Mouse (Mus musculus) cerebellum, adult 2 months (tissue): Measurements from ENCODE around the gene Ddx11. TPM values are rescaled to one million over a fixed set of nuclear protein-coding genes. Genes with fewer than 3 reads are reported as not detected.
A peak's percentile ranks its signal among the peaks of the same experiment; 100 is the strongest.
"Not testable (repeated sequence)": the region's sequence is repeated elsewhere in the genome, so short reads cannot be mapped to it uniquely, and the experiment has no call there.

Source experiments
- DNase-seq, 2 experiments: peaks; one replicate each; pipeline ENCODE4 v3.0.0; 2021
- H3K27ac ChIP-seq: fragments of 200-500 bp; 2 replicates; pipeline ENCODE4 v1.5.1; 2012; ENCODE audit warnings: low read length, control low read depth, inconsistent platforms; ENCODE audit not compliant: insufficient read depth
- H3K27me3 ChIP-seq: fragments of 200-500 bp; 2 replicates; pipeline ENCODE4 v1.6.1; 2012; ENCODE audit warnings: inconsistent platforms, mild to moderate bottlenecking, low read length, moderate library complexity; ENCODE audit not compliant: control insufficient read depth, insufficient read depth
- H3K4me1 ChIP-seq: fragments of 200-500 bp; 2 replicates; pipeline ENCODE4 v1.6.1; 2011; ENCODE audit warnings: low read length; ENCODE audit not compliant: control insufficient read depth, insufficient read depth
- H3K4me3 ChIP-seq: fragments of 200-500 bp; replicated peaks from 2 replicates; pipeline ENCODE3; 2011; ENCODE audit warnings: mild to moderate bottlenecking, low read depth, low read length, control low read depth; ENCODE audit not compliant: insufficient read depth
- CTCF ChIP-seq: fragments of 200-500 bp; IDR thresholded peaks from 2 replicates; pipeline ENCODE4 v1.5.1; 2011; ENCODE audit warnings: low read depth, mild to moderate bottlenecking, control low read depth, low read length, moderate library complexity, borderline replicate concordance; ENCODE audit not compliant: insufficient read depth
- POLR2A ChIP-seq: fragments of 200-500 bp; IDR thresholded peaks from 2 replicates; pipeline ENCODE4 v1.6.1; 2011; ENCODE audit warnings: low read length, control low read depth, borderline replicate concordance; ENCODE audit not compliant: insufficient read depth
- WGBS: fragments of 180-500 bp; shearing (Covaris S2); methylation state at CpG from one replicate; pipeline ENCODE4 v1.1.7; 2018; 5-methylcytosine and 5-hydroxymethylcytosine counted together
- polyA plus RNA-seq: library from polyadenylated mRNA; depleted of rRNA; stranded (reverse); fragments of >200 nt; gene quantifications from 2 replicates; pipeline ENCODE4 v1.2.3, GENCODE M21; 2012

Gene Ddx11
- polyA plus RNA-seq, 1 experiment: 3.9 TPM

GRCm38 (mm10) chr17:66123816-66124610, 693 bp downstream of the Ddx11 start:
- Histone ChIP-seq H3K4me3 (peak overlapping the region; percentile 89), H3K27ac (no peak overlapping the region), H3K4me1 (peaks cover 15% of the 10 kb centered on the region), H3K27me3 (no peaks in the 10 kb centered on the region)
- no peak for DNase-seq
- WGBS: 5% methylated on average over 20 of the region's 20 CpGs
- TF ChIP-seq CTCF (no peak), POLR2A (no peak)

DNA sequence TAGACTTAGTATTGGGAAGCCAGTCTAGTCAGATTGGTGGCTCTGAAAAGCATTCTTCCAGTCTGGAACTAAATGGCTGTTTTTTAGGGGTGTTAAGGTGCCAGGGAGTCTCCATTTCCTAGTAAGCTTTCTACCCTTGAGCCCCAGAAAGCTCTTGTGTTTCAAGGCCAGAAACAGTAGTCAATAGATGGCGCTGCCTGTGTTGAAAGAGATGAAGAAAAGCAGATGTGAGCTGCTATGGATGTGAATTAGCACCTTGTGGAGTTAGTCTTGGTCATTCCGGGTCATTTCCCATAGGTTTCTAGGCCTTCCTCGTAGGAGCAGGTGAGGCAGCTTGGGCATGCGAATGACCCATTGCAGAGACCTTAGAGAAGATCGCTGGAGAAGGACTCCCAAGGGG, 1.9 kb downstream of the Ddx11 start:
- H3K27me3 ChIP-seq: no peaks in the 10 kb centered on the region
- DNase-seq: no peak
- 86% methylated on average over 5 of the region's 5 CpGs for WGBS
- H3K4me1 ChIP-seq: peaks cover 9% of the 10 kb centered on the region
- no peak overlapping the region for H3K4me3 ChIP-seq
- TF ChIP-seq POLR2A (no peak), CTCF (no peak)
- no peak overlapping the region for H3K27ac ChIP-seq

DNA sequence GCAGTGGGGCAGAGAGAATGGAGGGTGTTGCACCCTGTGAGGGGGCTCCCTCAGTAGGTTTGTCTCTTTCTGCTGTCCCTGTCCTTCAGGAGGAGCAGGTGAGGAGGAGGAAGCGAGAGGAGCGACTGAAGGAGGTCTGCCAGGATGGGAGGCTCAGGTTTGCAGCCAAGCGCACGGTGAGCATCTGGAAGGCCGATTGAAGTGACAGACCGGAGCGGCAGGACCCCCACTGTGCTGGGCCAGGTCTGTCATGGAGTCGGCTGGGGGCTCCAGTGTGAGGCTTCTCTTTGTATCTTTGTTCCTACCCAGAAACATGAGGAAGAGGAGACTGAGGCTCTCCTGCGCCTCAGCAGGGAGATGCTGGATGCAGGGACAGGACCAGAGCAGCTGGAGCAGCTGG, 7.1 kb downstream of the Ddx11 start:
- TF ChIP-seq CTCF (no peak), POLR2A (no peak)
- DNase-seq: no peak
- no peaks in the 10 kb centered on the region for H3K4me1 ChIP-seq
- 26% methylated on average over 9 of the region's 9 CpGs for WGBS
- H3K27me3 ChIP-seq: no peaks in the 10 kb centered on the region
- H3K4me3 ChIP-seq: no peak overlapping the region
- H3K27ac ChIP-seq: no peak overlapping the region

DNA sequence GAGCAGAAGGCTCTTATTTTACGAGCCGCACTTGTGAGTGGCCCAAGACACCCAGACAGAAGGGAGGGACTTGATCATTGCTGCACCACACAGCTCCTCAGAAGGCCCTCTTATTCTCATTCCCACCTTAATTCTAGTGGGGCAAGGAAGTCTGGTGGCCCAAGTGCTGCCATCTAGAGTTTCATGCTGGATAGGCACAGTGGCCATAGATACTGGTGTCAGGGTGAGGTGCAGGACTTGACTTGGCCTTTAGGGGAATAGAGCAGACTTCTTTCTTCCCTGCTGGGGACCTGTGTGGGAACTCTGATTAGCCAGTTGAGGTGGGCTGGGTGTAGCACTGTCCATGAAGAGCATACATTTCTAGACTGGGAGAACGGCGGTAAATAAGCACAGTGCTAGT, 7.9 kb downstream of the Ddx11 start:
- Histone ChIP-seq H3K4me3 (no peak overlapping the region), H3K27me3 (no peaks in the 10 kb centered on the region), H3K27ac (no peak overlapping the region), H3K4me1 (no peaks in the 10 kb centered on the region)
- WGBS: 99% methylated on average over 4 of the region's 4 CpGs
- DNase-seq: no peak
- no peak for TF ChIP-seq CTCF
- no peak for TF ChIP-seq POLR2A

DNA sequence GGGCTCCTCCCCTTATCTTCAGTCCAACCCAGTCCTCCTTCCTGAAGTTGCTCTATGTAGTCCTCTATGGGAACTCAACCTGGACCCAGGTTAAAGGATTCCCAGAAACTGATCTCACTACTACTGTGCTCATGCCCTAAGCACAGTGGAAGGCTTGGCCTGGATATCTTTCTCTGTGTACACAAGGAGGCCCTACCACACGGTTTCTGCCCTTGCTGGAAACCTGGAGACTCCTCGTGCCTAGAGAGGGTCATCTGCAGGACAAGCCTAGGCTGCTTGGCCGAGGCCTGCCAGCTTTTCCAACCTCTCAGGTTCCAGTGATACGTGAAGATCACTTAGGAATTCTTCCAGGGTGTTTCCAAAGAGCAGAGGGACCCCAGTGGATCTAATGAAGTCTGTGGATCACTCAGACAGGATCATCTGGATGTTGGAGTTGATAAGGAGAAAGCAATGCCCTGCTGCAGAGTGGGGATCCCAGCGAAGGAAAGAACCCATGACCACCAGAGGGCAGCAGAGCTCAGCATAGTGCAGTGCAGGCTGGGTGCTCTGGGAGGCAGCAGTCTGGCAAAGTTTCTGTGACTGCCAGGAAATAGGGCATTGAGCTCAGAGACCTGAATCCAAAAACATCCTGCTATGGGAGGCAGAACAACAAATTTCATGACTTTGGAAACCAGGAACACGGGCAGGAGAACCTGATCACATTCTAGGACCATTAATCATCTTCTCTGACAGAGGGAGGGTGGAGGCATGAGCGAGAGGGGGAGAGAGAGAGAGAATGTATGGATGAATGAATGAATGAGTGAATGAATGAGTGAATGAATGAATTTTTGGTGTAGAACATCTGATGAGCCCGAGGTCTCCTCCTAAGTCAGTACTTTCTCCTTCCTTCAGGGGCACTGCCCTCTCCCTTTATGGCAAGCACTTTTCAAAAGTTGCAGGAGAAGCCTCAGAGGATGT, 29.7 kb downstream of the Ddx11 start:
- H3K4me1 ChIP-seq, H3K27me3 ChIP-seq, H3K27ac ChIP-seq, DNase-seq, H3K4me3 ChIP-seq: not testable (repeated sequence)
- 64% methylated on average over 6 of the region's 8 CpGs for WGBS

DNA sequence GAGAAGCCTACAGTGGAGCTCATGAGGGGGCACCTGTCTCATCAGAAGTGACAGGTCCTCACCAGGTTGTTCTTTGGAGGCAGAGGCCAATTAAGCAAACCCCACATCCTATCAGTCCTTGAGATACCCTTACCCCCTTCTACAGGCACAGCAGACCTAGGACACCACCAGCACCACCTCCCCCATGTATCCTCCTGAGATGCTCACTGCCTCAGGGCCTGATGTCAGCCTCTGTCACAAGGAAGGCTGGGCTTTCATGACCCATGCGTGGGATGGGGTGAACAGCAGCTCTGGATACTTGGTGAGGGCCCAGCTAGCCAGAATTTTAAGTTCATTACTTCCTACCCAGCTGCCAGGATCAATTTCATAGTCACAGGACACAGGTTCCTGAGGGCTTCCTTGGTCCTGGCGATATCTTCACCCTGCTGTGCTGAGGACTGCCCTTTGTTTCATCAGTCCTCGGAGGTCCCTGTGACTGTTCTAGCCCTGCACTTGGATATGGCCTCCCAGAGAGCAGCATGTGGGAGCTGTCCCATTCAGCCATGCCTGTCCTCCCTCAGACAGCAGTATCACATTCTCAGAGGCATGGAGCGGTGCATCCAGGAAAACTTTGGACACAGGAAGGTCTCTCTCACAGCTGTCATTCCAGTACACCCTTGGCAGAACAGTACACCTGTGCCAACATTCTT, 30.6 kb downstream of the Ddx11 start:
- not testable (repeated sequence) for H3K27me3 ChIP-seq, H3K4me1 ChIP-seq, H3K4me3 ChIP-seq, H3K27ac ChIP-seq, DNase-seq
- whole genome bisulfite sequencing: 90% methylated on average over 4 of the region's 4 CpGs

- H3K27me3 ChIP-seq: no peaks in the 10 kb centered on the region
- TF ChIP-seq POLR2A (no peak), CTCF (no peak)
These were observed 31.6 kb downstream of the Ddx11 start for GRCm38 (mm10) chr17:66154876-66155275.

GRCm38 (mm10) chr17:66158271-66158670, 35.0 kb downstream of the Ddx11 start:
- Histone ChIP-seq H3K4me3 (no peak overlapping the region), H3K27ac (no peak overlapping the region), H3K27me3 (no peaks in the 10 kb centered on the region), H3K4me1 (no peaks in the 10 kb centered on the region)
- no peak for DNase-seq
- TF ChIP-seq CTCF (no peak), POLR2A (no peak)
- WGBS: 93% methylated on average over 5 of the region's 5 CpGs

More at GRCm38 (mm10) chr17:66154876-66155275, 31.6 kb downstream of the Ddx11 start:
- no peaks in the 10 kb centered on the region for H3K4me1 ChIP-seq
- no peak overlapping the region for H3K27ac ChIP-seq
- 79% methylated on average over 2 of the region's 2 CpGs for WGBS
- H3K4me3 ChIP-seq: no peak overlapping the region
- DNase-seq: no peak

- not testable (repeated sequence) for H3K27me3 ChIP-seq, H3K4me1 ChIP-seq, DNase-seq, H3K27ac ChIP-seq, H3K4me3 ChIP-seq
- 95% methylated on average over 5 of the region's 5 CpGs for WGBS
These were observed 43.8 kb downstream of the Ddx11 start for GRCm38 (mm10) chr17:66167141-66167540.

DNA sequence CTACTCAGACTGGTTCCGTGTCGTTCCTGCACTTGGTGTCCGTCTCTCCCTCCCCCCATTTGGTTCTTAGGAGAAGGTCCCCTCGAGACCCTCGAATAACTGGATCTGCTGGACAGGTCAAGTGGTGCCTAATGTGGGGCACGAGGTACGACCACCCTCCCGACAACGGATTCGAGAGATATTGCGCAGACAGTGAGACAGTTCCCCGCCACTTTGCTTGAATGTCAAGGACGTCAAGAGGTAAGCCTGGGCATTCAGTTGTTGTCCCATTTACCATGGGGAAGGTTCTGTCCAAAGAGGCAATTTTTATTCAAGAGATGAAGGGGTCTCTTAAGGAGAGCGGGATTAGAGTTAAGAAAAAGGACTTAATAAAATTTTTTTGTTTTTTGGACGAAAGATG, 47.7 kb downstream of the Ddx11 start:
- not testable (repeated sequence) for H3K4me1 ChIP-seq, H3K27me3 ChIP-seq, DNase-seq, H3K4me3 ChIP-seq, H3K27ac ChIP-seq
- WGBS: 94% methylated on average over 15 of the region's 15 CpGs
